Mouse (Mus musculus) v-Abl transformed pro-B cells (cell line): ENCODE results near the gene Cyp27b1.

ENCODE experiments used
- in situ Hi-C, 2 experiments: fragments of 400-800 bp; cut with MboI; formaldehyde crosslinking; loops; one replicate each; pipeline ENCODE4 v1.15.1; 2025; ENCODE audit not compliant: unreplicated experiment in 2 of 2

The Cyp27b1 gene

DNA sequence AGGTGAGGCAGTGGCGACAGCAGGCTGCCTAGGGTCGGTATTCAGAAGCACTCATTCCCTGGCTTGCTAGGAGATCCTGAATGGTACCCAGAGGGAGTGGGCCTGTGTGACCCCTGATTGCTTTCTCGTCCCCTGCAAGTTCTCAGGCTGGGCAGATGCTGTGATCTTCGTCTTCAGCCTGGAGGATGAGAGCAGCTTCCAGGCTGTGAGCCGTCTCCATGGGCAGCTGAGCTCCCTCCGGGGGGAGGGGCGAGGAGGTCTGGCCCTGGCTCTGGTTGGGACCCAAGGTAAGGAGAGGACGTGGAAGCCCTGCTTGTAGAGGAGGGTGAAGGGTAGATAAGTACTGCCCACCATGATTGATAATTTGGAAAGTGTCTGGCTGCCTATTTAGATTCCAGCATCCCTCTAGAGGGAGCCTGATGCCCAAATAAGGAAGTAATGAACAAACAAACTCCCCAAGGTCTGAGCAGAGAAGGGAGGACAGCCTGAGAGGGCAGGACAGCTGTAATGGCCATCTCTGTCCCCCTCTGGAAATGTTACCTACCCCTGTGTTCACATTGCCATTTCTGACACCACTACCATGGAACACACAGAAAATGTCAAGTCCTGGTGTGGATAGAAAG is 35.4 kb downstream of the Cyp27b1 start:
- in situ Hi-C loops = no loop called here

DNA sequence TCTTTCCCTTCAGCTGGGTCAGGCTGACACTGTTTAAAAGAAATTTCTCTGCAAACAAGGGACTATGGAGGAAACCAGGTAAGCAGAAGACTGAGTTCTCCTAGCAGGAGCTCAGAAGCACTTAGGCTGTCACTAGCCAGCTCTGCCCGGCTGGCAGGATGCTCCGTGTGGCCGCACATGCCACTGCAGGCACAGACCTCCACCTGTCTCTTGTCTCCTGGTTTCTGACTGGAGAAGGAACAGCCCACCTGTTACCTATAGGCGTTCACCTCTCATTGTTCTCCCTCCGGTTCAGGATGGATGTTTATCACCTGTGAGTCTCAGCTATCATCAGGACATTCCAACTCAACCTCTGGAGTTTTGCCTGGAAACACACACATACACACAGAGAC is 35.9 kb downstream of the Cyp27b1 start:
- in situ Hi-C loops = no loop called here

DNA sequence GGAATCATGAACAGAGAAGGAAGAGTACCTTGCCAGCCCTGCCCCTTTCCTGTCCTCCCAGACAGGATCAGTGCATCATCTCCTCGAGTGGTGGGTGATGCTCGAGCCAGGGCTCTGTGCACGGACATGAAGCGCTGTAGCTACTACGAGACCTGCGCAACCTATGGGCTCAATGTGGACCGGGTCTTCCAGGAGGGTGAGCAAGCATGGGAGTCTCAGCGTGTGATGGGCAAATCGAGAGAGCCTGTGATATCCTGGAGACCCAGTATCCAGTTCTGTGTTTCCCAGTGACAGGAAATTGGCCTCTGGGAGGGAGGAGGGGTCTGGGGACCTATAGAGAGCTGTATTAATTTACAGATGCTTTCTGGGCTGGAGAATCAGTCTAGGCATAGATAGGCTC is 37.0 kb downstream of the Cyp27b1 start:
- in situ Hi-C loops = no loop called here

DNA sequence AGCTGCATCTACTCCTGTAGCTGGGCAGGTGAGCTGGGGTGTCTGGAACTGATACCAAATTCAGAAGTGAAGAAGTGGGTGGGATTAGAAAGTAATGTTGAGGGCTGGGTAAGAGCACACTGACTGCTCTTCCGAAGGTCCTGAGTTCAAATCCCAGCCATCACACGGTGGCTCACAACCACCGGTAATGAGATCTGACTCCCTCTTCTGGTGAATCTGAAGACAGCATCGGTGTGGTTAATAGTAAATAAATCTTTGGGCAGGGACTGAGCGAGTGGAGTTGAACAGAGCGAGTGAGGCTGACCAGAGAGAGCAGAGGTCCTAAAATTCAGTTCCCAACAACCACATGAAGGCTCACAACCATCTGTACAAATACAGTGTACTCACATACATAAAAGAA is 37.6 kb downstream of the Cyp27b1 start:
- in situ Hi-C loops = no loop called here

GRCm38 (mm10) chr10:127090560-127091411 is 42.7 kb downstream of the Cyp27b1 start:
- in situ Hi-C loops = no loop called here

- in situ Hi-C loops = no loop called here
Observed at GRCm38 (mm10) chr10:127091507-127092396, 43.7 kb downstream of the Cyp27b1 start.

- in situ Hi-C loops = no loop called here
Observed at GRCm38 (mm10) chr10:127092742-127093141, 44.7 kb downstream of the Cyp27b1 start.

DNA sequence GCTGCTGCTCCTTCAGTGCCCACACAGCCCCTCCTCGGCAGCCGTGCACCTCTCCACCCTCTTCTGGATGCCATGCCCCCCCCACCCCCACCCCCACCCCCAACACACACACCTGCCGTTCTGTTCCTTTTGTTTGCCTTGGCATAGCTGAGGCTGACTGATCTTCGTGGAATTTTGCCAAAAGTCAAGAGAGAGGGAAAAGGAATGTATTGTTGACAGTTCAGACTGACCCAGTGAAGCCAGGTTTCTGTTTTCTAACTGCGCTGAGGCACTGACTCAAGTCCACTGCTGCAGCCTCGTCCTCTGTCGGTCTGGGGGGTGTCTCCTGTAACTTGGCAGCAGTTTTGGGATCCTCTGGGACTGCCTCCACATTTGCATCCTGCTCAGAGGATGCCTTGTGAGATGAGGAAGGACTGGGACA is 46.3 kb downstream of the Cyp27b1 start:
- in situ Hi-C loops = no loop called here

DNA sequence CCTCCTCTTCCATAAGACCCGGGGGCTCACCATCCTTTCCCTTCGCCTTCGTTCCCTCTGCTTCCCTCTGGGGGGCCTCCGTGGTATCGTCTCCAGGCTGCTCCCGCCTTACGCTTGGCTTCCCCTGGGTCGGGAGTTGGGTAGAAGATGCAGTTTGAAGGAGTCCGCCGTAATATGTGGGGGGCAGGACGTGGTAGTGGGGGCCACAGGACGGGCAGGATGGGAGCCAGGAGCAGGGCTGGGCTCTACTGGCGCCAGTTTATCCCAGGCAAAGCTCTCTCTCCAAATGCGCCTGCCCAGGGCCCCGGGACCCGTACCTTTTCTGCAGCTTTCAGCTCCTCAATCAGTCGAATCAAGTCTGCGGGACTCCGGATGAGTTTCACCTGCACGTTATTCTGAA is 50.5 kb downstream of the Cyp27b1 start:
- in situ Hi-C loops = no loop called here

DNA sequence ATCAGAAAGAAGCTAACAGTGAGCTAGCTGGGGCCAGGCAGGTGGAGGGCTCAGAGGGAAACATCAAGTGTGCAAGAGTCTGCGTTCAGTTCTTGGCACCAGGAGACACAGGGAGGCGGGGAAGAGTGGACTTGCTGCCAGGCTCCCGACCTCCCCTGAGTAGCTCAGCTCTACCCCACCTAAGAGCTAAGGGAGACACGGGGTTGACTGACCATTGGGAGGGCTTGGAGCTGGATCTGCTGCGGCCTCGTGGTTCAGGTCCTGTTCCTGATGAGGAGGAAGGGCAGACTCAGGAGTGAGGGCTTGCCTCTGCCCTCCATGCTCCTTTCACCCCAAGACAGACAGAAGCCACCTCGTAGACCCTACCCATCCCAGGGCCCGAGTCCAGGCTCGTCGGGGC is 51.1 kb downstream of the Cyp27b1 start:
- in situ Hi-C loops = no loop called here

- in situ Hi-C loops = no loop called here
Observed at GRCm38 (mm10) chr10:127099868-127100267, 51.8 kb downstream of the Cyp27b1 start.

DNA sequence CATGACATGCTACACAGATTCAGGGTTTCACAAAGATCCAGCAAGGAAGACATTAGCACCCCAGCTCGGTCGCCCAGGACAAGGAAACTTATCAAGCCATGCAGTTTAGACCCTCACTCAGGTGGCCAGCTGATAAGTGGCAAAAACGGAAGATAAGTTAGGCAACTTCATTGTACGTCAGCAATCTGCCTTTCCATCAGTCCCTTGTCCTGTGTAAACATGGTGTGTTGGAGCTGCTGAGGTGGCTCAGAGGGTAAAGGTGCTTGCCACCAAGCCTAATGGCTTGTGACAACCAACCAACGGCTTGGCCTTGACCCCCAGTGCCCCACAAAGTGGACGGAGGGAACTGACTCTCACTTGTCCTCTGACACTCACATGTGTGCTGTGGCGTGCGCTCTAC is 52.4 kb downstream of the Cyp27b1 start:
- in situ Hi-C loops = no loop called here

DNA sequence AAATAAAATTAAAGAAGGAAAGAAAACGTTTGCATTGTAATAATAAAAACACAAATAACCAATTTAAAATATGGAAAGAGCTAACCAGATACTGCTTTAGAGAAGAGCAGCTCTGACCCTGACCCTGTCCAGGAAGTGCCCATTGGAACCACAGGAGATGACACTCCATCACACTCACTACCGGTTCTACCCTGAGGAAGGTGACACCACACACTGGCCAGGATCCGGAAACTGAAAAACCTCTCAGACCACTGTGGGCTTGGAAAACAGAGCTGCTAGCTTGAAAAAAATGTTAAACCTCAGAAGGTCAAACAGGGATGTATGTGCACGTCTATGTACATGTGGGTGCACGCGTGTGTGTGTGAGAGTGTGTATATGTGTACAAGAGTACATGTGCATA is 53.1 kb downstream of the Cyp27b1 start:
- in situ Hi-C loops = no loop called here
